Mouse (Mus musculus): ENCODE measurements around the gene Gpbp1l1.

DNA sequence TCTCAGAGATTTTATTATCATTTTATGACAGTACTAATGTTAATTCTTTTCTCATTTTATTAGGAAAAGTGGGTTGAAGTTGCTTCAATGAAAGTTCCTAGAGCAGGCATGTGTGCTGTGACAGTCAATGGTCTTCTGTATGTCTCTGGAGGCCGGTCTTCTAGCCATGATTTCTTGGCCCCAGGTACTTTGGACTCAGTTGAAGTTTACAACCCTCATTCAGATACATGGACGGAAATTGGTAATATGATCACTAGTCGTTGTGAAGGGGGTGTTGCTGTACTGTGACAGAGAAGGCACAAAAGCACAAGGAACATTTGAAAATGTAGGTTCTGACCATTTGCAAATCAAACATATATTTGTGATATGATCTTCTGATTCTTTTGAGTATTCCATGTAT lies 19.7 kb upstream of the Gpbp1l1 start:
- TF ChIP-seq CTCF (IDR thresholded peaks at IDR 0.05; ENCODE audit: borderline replicate concordance, insufficient read depth, low read length) (no peak), POLR2A (IDR thresholded peaks at IDR 0.05; ENCODE audit: low read depth, low read length) (no peak)

All from embryonic fibroblast, embryonic 13.5 days (primary cell).